Mouse (Mus musculus): ENCODE data around the gene Dusp5. TPM values are rescaled to one million over a fixed set of nuclear protein-coding genes. Genes with fewer than 3 reads are reported as not detected.

Gene Dusp5
- 1.9 and 2.9 TPM in 2 replicates for polyA plus RNA-seq (2014; fragmentation: Nextera tagmentation; extraction: Ambion mirVana)

DNA sequence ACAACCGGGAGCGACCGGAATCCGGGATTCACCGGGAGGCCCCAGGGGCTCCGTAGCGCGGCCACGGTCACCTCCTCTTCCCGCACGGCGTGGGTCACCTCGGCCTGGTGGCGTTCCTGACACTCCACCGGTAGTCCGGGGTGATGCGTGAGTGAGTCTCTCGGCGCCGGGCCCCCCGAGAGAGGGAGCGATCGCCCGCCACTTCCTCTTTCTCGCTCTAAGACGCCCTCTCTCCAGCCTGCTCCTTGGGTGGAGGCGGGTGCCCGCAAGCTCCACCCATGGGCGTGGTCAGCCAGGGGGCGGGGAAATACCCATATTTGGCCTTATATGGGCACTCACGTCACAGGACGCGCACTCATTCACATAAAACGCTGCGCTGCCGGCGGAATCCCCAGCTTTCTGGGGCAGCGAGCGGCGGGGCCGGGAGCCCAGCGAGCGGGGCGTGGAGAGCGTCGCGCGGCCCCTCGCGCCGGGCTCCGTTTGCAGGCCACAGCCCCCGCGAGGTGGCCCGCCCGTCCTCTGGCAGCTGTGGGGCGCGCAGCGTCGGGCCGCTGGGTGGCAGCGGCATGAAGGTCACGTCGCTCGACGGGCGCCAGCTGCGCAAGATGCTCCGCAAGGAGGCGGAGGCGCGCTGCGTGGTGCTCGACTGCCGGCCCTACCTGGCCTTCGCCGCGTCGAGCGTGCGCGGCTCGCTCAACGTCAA is at the start of gene Dusp5:
Dusp5 (plus strand) TSS at position 358 of the 703 bp plus-strand sequence.
- Histone ChIP-seq H3K27me3 (ENCODE audit: control insufficient read depth, insufficient read depth, low read length) (peaks cover 23% of the 10 kb centered on the region), H3K9ac (ENCODE audit: low read length) (peak within 1 kb of the TSS; percentile 51), H3K4me1 (ENCODE audit: control insufficient read depth, insufficient read depth, low read length) (peaks cover 21% of the 10 kb centered on the region), H3K9me3 (ENCODE audit: control insufficient read depth, low read length) (no peaks in the 10 kb centered on the region), H3K36me3 (ENCODE audit: control insufficient read depth, insufficient read depth, low read length) (no peaks in the 10 kb centered on the region), H3K4me3 (ENCODE audit: low read depth, low read length) (peak within 1 kb of the TSS; percentile 44), H3K4me2 (peak within 1 kb of the TSS; percentile 73), H3K27ac (ENCODE audit: low read depth, low read length) (peak within 1 kb of the TSS; percentile 0; the same call in 1 of the 2 replicates)
- WGBS: under 1% methylated on average over 83 of the region's 84 CpGs
- ATAC-seq (ENCODE audit: low FRiP score): peak; percentile 96
- peak; percentile 100 for DNase-seq (ENCODE audit: low spot score, missing footprints)

DNA sequence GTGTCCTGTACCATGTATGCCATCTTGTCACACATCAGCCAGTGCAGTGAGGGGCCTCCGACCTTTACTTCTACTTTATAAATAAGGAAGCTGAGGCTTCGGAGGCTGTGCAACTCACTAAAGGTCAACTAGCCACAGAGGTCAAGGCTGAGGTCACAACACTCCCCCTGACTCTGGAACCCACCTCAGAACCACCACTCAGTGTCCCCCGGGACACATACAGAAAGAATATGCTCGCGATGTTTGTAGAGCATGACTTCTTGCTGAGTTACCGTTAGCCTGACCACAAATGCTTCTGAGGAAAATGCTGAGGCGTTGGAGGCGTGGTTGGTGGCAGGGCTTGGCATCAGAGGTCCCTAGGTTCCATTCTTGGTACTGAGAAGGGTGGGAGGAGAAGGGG is 49.3 kb upstream of the Dusp5 start:
- no peaks in the 10 kb centered on the region for H3K4me1 ChIP-seq (ENCODE audit: control insufficient read depth, insufficient read depth, low read length)
- H3K27me3 ChIP-seq (ENCODE audit: control insufficient read depth, insufficient read depth, low read length): no peaks in the 10 kb centered on the region; the same call in 1 of the 2 replicates
- H3K9ac ChIP-seq (ENCODE audit: low read length): no peak overlapping the region
- ATAC-seq (ENCODE audit: low FRiP score): no peak
- DNase-seq (ENCODE audit: low spot score, missing footprints): no peak
- H3K9me3 ChIP-seq (ENCODE audit: control insufficient read depth, low read length): no peaks in the 10 kb centered on the region
- H3K27ac ChIP-seq (ENCODE audit: low read depth, low read length): no peak overlapping the region
- WGBS: 82% methylated on average over 8 of the region's 8 CpGs
- H3K4me3 ChIP-seq (ENCODE audit: low read depth, low read length): no peak overlapping the region
- H3K4me2 ChIP-seq: no peak overlapping the region
- no peaks in the 10 kb centered on the region for H3K36me3 ChIP-seq (ENCODE audit: control insufficient read depth, insufficient read depth, low read length)

DNA sequence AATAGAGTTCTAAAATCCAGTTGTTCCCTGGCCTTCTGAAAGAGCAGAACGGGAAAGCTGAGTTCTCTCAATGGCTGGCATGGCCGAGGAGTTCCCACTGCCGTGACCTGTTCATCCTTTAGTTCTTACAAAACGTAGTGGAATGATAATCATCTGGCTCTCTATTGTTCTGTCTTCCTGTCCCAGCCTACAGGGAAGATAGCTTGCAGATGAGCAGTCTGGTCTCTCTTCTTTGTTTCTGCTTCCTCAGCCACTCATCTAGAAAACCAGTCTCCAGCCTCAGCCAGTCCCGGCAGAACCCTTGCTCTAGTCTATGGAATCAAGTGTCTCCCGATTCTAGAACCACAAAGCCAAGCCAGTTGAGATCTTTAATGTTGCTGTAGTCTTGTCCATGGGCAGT is 46.8 kb upstream of the Dusp5 start:
- 48% methylated on average over 6 of the region's 6 CpGs for WGBS
- Histone ChIP-seq H3K4me3 (ENCODE audit: low read depth, low read length) (no peak overlapping the region), H3K4me1 (ENCODE audit: control insufficient read depth, insufficient read depth, low read length) (no peaks in the 10 kb centered on the region), H3K9ac (ENCODE audit: low read length) (no peak overlapping the region), H3K27ac (ENCODE audit: low read depth, low read length) (no peak overlapping the region), H3K27me3 (ENCODE audit: control insufficient read depth, insufficient read depth, low read length) (no peaks in the 10 kb centered on the region; the same call in 1 of the 2 replicates), H3K4me2 (no peak overlapping the region), H3K36me3 (ENCODE audit: control insufficient read depth, insufficient read depth, low read length) (no peaks in the 10 kb centered on the region), H3K9me3 (ENCODE audit: control insufficient read depth, low read length) (no peaks in the 10 kb centered on the region)
- no peak for DNase-seq (ENCODE audit: low spot score, missing footprints)
- ATAC-seq (ENCODE audit: low FRiP score): no peak

DNA sequence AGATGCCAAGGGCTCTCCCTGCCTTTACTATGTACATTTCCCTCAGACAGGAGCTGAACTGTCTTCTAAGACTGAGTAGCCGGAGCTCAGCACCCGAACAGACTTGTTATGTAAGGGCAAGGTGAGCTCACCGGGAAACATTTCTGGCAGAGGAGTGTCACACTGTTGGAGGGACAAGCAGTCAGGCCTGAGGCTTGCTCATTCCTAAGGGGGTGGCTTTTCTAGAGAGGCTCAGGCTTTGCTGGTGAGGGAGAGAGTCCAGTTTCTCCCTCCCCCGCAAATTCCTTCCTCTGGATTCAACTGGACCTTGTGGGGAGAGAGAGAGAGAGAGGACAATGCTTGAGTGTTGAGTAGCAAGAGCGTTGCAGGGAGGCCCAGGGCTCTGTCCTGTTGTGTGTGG is 46.4 kb upstream of the Dusp5 start:
- ATAC-seq (ENCODE audit: low FRiP score): no peak

DNA sequence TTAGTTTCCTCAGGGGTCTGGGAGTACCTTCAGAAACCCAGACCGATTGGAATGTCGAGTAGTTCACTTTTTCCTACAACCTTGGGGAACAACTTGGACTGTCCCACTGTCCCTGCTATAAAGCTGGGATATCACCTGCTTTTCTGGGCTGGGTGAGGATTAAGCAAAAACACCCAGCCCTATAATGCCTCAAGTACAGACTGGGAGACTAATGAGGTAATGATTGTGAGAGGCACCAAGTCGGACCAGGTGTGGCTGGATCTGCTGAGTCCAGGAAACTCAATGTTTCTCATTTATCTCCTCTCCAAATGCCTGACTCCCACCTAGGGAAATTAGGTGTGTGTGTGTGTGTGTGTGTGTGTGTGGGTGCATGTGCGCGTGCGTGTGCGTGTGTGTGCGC is 44.9 kb upstream of the Dusp5 start:
- no peaks in the 10 kb centered on the region; the same call in 1 of the 2 replicates for H3K27me3 ChIP-seq (ENCODE audit: control insufficient read depth, insufficient read depth, low read length)
- no peak for ATAC-seq (ENCODE audit: low FRiP score)
- no peak overlapping the region for H3K4me3 ChIP-seq (ENCODE audit: low read depth, low read length)
- H3K4me2 ChIP-seq: no peak overlapping the region
- H3K9ac ChIP-seq (ENCODE audit: low read length): no peak overlapping the region
- no peaks in the 10 kb centered on the region for H3K9me3 ChIP-seq (ENCODE audit: control insufficient read depth, low read length)
- H3K4me1 ChIP-seq (ENCODE audit: control insufficient read depth, insufficient read depth, low read length): no peaks in the 10 kb centered on the region
- no peak for DNase-seq (ENCODE audit: low spot score, missing footprints)
- H3K36me3 ChIP-seq (ENCODE audit: control insufficient read depth, insufficient read depth, low read length): no peaks in the 10 kb centered on the region
- 95% methylated on average over 8 of the region's 8 CpGs for WGBS
- H3K27ac ChIP-seq (ENCODE audit: low read depth, low read length): no peak overlapping the region

More for the DNA sequence above, 46.4 kb upstream of the Dusp5 start:
- no peaks in the 10 kb centered on the region; the same call in 1 of the 2 replicates for H3K27me3 ChIP-seq (ENCODE audit: control insufficient read depth, insufficient read depth, low read length)
- no peaks in the 10 kb centered on the region for H3K4me1 ChIP-seq (ENCODE audit: control insufficient read depth, insufficient read depth, low read length)
- no peak overlapping the region for H3K4me2 ChIP-seq
- WGBS: 85% methylated on average over 5 of the region's 5 CpGs
- no peak overlapping the region for H3K4me3 ChIP-seq (ENCODE audit: low read depth, low read length)
- no peaks in the 10 kb centered on the region for H3K9me3 ChIP-seq (ENCODE audit: control insufficient read depth, low read length)
- no peak overlapping the region for H3K9ac ChIP-seq (ENCODE audit: low read length)
- no peaks in the 10 kb centered on the region for H3K36me3 ChIP-seq (ENCODE audit: control insufficient read depth, insufficient read depth, low read length)
- no peak for DNase-seq (ENCODE audit: low spot score, missing footprints)
- no peak overlapping the region for H3K27ac ChIP-seq (ENCODE audit: low read depth, low read length)

DNA sequence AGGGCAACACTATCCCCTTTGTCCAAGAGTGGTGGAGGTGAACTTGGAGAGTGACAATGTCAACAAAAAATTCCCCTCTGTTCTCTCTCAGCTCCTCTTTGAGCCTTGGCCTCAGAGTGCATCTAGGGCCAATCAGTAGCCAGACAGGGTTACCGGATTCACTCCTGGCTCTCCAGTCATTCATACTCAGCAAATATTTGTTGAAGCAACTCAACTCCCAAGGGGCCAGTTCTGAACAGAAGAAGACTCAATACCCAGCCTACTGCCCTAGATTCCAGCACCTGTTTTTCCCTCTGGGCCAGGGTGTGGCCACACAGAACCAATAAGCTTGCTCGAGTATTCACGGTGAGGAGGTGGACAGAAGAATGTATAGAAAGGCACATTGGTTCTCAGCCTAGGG is 44.0 kb upstream of the Dusp5 start:
- no peak overlapping the region for H3K9ac ChIP-seq (ENCODE audit: low read length)
- H3K27ac ChIP-seq (ENCODE audit: low read depth, low read length): no peak overlapping the region
- DNase-seq (ENCODE audit: low spot score, missing footprints) (no peak), ATAC-seq (ENCODE audit: low FRiP score) (no peak)
- WGBS: 92% methylated on average over 3 of the region's 3 CpGs
- H3K4me2 ChIP-seq: no peak overlapping the region
- no peaks in the 10 kb centered on the region for H3K4me1 ChIP-seq (ENCODE audit: control insufficient read depth, insufficient read depth, low read length)
- H3K36me3 ChIP-seq (ENCODE audit: control insufficient read depth, insufficient read depth, low read length): no peaks in the 10 kb centered on the region
- H3K27me3 ChIP-seq (ENCODE audit: control insufficient read depth, insufficient read depth, low read length): no peaks in the 10 kb centered on the region; the same call in 1 of the 2 replicates
- H3K4me3 ChIP-seq (ENCODE audit: low read depth, low read length): no peak overlapping the region
- H3K9me3 ChIP-seq (ENCODE audit: control insufficient read depth, low read length): no peaks in the 10 kb centered on the region

DNA sequence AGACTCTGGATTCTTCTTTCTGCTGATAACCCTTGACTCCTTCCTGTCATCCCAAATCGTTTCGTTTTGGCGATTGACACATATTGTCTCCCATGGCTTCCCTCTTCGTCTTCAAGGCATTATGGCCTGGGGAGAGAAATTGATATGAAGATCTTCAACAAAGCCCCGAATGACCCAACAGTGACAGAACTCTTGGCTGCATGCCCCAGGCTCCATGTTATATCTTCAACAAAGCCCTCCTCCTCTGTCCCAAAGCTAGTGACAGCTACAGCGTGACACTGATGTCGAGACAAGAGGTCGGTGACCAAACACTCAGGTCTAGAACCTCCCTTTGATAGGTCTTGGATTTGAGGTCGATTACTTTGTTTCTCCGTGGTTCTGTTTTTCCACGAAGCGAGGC is 39.7 kb upstream of the Dusp5 start:
- WGBS: 87% methylated on average over 12 of the region's 12 CpGs
- H3K4me1 ChIP-seq (ENCODE audit: control insufficient read depth, insufficient read depth, low read length): no peaks in the 10 kb centered on the region
- no peaks in the 10 kb centered on the region for H3K9me3 ChIP-seq (ENCODE audit: control insufficient read depth, low read length)
- no peak overlapping the region for H3K4me3 ChIP-seq (ENCODE audit: low read depth, low read length)
- no peak overlapping the region for H3K27ac ChIP-seq (ENCODE audit: low read depth, low read length)
- H3K36me3 ChIP-seq (ENCODE audit: control insufficient read depth, insufficient read depth, low read length): no peaks in the 10 kb centered on the region
- H3K9ac ChIP-seq (ENCODE audit: low read length): no peak overlapping the region
- H3K4me2 ChIP-seq: no peak overlapping the region
- ATAC-seq (ENCODE audit: low FRiP score) (no peak), DNase-seq (ENCODE audit: low spot score, missing footprints) (no peak)
- no peaks in the 10 kb centered on the region for H3K27me3 ChIP-seq (ENCODE audit: control insufficient read depth, insufficient read depth, low read length)

DNA sequence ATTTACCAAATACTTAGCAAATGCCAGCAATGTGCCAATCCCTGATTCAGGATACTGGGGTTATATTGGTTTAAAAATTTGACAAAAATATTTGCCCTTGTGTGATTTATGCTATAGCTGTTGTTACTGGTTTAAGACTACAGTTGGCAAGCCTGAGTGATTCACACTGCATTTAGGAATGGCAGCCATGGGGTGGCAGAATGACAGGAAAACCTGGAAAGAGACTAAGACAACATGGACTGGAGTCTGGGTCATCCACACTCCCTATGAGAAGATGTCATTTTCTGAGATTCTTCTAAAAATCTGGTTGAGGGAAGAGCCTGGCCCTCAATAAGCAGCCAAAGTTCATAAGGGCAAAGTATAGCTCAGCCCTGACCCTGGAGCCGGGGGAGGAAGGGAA is 39.0 kb upstream of the Dusp5 start:
- Histone ChIP-seq H3K36me3 (ENCODE audit: control insufficient read depth, insufficient read depth, low read length) (no peaks in the 10 kb centered on the region), H3K27me3 (ENCODE audit: control insufficient read depth, insufficient read depth, low read length) (no peaks in the 10 kb centered on the region), H3K9me3 (ENCODE audit: control insufficient read depth, low read length) (no peaks in the 10 kb centered on the region), H3K4me1 (ENCODE audit: control insufficient read depth, insufficient read depth, low read length) (no peaks in the 10 kb centered on the region), H3K27ac (ENCODE audit: low read depth, low read length) (no peak overlapping the region), H3K4me3 (ENCODE audit: low read depth, low read length) (no peak overlapping the region), H3K9ac (ENCODE audit: low read length) (no peak overlapping the region), H3K4me2 (no peak overlapping the region)
- ATAC-seq (ENCODE audit: low FRiP score) (no peak), DNase-seq (ENCODE audit: low spot score, missing footprints) (no peak)
- WGBS: 56% methylated on average over 1 of the region's 1 CpGs

DNA sequence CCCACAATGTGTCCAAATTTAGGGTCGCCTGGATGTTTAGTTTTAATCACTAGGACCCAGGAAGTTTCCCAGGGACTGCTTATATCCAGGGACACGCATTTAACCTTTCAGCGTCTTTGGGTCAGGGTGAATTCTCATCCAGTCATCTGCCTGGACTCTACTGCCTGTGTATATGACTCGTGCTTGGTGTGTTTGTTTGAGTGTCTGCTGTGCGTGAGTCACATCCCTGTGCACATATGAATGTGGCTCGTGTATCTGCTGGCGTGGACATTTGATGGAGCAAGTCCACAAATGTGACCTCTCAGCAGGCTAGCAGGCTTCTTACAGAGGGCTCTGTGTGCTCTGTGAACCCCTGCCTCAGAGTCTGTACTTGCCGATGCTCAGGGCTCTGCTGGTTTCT is 38.0 kb upstream of the Dusp5 start:
- no peak for DNase-seq (ENCODE audit: low spot score, missing footprints)
- Histone ChIP-seq H3K9me3 (ENCODE audit: control insufficient read depth, low read length) (no peaks in the 10 kb centered on the region), H3K4me1 (ENCODE audit: control insufficient read depth, insufficient read depth, low read length) (no peaks in the 10 kb centered on the region), H3K36me3 (ENCODE audit: control insufficient read depth, insufficient read depth, low read length) (no peaks in the 10 kb centered on the region), H3K9ac (ENCODE audit: low read length) (no peak overlapping the region), H3K27ac (ENCODE audit: low read depth, low read length) (no peak overlapping the region), H3K4me2 (no peak overlapping the region), H3K27me3 (ENCODE audit: control insufficient read depth, insufficient read depth, low read length) (no peaks in the 10 kb centered on the region), H3K4me3 (ENCODE audit: low read depth, low read length) (no peak overlapping the region)
- no peak for ATAC-seq (ENCODE audit: low FRiP score)
- WGBS: 77% methylated on average over 8 of the region's 8 CpGs

Data from midbrain, embryonic 11.5 days (tissue).